Mouse (Mus musculus) erythroblast, embryonic 14.5 days (primary cell): ENCODE results near the gene Ddx28. TPM values are rescaled to one million over a fixed set of nuclear protein-coding genes. Genes with fewer than 3 reads are reported as not detected.
"Not testable (repeated sequence)": the region's sequence is repeated elsewhere in the genome, so short reads cannot be mapped to it uniquely, and the experiment has no call there.

Experiments used
- H3K27me3 ChIP-seq: 2 replicates; pipeline ENCODE4 v1.6.1; 2012; ENCODE audit warnings: inconsistent platforms; ENCODE audit not compliant: control insufficient read depth
- H3K36me3 ChIP-seq: 2 replicates; pipeline ENCODE4 v1.6.1; 2012; ENCODE audit warnings: mild to moderate bottlenecking, inconsistent platforms; ENCODE audit not compliant: control insufficient read depth
- H3K4me1 ChIP-seq: 2 replicates; pipeline ENCODE4 v1.6.1; 2012; ENCODE audit warnings: inconsistent platforms; ENCODE audit not compliant: control insufficient read depth
- H3K4me3 ChIP-seq: replicated peaks from 2 replicates; pipeline ENCODE3; 2012; ENCODE audit warnings: moderate library complexity, mild to moderate bottlenecking, inconsistent platforms
- H3K9me3 ChIP-seq: 2 replicates; pipeline ENCODE4 v1.6.1; 2012; ENCODE audit warnings: low read length, inconsistent platforms, mixed read lengths; ENCODE audit not compliant: control insufficient read depth
- GATA1 ChIP-seq: IDR thresholded peaks from 2 replicates; pipeline ENCODE4 v1.6.1; 2012; ENCODE audit warnings: low read length, inconsistent platforms, mixed read lengths
- TAL1 ChIP-seq: IDR thresholded peaks from 3 replicates; pipeline ENCODE4 v1.6.1; 2012; ENCODE audit warnings: low read length, inconsistent platforms, mixed read lengths
- polyA plus RNA-seq: library from polyadenylated mRNA; stranded (reverse); fragments of >175 nt; gene quantifications from 2 replicates; pipeline ENCODE4 v1.2.3, GENCODE M21; 2012

Gene Ddx28
- polyA plus RNA-seq, 1 experiment: 1.1 TPM

DNA sequence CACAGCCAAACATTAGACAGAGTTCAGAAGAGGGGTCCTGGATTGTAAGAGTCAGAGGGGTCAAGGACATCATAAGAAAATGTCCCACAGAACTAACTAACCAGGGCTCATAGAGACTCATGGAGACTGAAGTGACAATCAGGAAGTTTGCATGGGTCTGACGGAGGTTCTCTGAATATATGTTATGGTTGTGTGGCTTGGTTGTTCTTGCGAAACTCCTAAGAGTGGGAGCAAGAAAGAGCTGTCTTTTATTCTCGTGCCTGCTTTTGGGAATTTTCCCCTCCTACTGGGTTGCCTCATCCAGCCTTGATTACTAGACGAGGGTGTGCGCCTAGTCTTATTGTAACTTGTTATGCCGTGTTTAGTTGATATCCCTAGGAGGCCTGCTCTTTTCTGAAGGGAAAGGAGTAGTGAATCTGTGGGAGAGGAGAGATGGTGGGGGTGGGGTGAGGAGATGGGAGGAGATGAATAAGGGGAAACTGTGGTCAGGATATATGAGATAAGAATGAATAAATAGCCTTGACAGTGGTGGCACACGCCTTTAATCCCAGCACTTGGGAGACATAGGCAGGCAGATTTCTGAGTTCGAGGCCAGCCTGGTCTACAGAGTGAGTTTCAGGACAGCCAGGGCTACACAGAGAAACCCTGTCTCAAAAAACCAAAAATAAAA, 7.0 kb downstream of the Ddx28 start:
- Histone ChIP-seq H3K36me3 (peaks cover 4% of the 10 kb centered on the region), H3K4me1 (peaks cover 18% of the 10 kb centered on the region), H3K4me3 (no peak overlapping the region), H3K27me3 (no peaks in the 10 kb centered on the region), H3K9me3 (no peaks in the 10 kb centered on the region)
- TF ChIP-seq GATA1 (no peak), TAL1 (no peak)

DNA sequence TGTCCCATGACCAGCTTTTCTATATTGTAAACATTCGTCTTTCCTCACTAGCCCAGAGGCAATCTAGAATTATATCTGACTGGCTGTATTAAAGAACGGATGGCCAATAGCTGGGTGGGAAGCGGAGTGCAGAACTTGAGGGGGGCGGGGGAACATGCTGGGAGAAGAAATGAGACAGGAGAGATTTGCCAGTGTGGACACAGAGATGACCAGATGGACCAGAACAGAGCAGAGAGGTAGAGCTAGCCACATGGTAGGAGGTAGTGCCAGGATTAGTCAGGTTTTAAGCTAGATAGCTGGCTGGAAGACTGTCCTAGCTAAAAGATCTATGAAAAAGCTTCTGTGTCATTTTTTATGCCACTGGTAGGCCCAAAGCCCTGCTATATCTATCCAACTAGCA, 9.8 kb downstream of the Ddx28 start:
- Histone ChIP-seq H3K9me3 (no peaks in the 10 kb centered on the region), H3K4me1 (peaks cover 7% of the 10 kb centered on the region), H3K4me3 (no peak overlapping the region), H3K27me3 (no peaks in the 10 kb centered on the region), H3K36me3 (no peaks in the 10 kb centered on the region)
- TF ChIP-seq TAL1 (no peak), GATA1 (no peak)

DNA sequence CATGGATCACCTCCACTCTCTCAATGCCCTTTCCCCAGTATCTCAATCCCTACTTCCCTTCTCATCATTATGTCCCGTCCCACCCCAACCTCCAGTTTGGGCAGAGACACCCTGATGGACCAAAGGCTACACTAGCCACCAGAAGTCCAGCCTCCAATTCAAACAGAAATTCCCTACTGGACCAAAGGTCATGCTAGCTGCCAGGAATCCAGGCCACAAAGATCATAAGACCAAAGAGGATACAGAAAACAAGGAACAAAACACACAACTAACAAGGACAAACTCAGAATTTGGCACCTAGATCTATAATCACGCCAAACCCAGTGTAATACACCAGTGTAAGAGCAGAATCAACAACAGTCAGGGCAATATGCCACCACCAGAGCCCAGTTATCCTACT, 12.7 kb downstream of the Ddx28 start:
- Histone ChIP-seq H3K36me3 (no peaks in the 10 kb centered on the region), H3K4me1 (peaks cover 8% of the 10 kb centered on the region), H3K9me3 (no peaks in the 10 kb centered on the region), H3K27me3 (peaks cover 8% of the 10 kb centered on the region), H3K4me3 (no peak overlapping the region)
- TF ChIP-seq TAL1 (no peak), GATA1 (no peak)

DNA sequence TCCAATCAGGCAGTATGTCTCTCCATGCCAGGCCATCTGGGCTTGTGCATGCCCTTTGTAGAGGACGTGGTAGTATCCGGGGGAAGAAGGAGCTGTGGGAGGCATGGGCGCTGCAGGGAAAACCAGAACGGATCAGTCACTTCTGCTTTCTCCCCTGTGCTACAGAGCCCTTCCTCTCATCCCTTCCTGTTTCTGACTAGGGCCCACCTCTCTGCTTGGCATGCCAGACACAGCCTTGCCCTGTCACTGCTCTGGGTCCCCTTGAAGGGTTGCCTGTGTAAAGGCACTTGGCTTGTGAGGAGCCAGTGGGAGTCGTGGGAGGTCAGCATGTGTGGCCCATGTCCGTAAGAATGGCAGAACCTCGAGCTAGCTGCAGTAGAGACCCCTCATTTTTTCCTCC, 15.3 kb downstream of the Ddx28 start:
- H3K9me3 ChIP-seq: no peaks in the 10 kb centered on the region
- H3K4me1 ChIP-seq: peaks cover 9% of the 10 kb centered on the region
- no peak overlapping the region for H3K4me3 ChIP-seq
- TF ChIP-seq TAL1: no peak
- no peak for TF ChIP-seq GATA1
- no peaks in the 10 kb centered on the region for H3K36me3 ChIP-seq
- peaks cover 8% of the 10 kb centered on the region for H3K27me3 ChIP-seq

DNA sequence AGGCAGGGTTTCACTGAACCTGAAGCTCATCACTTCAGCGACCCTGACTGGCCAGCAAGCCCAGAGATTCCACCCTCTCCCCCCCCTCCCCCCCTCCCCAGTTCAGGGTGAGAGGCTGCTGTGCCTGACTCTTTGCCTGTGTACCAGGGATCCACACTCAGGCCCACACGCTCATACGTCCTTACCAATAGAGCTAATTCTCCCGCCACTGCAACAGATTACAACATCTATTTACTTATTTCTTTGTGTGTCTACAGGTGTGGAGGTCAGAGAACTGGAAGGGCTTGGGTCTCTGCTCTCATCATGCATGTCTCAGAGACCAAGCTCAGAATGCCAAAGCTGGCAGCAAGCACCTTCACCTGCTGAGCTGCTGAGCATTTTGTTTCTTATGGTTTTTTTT, 18.5 kb downstream of the Ddx28 start:
- Histone ChIP-seq H3K9me3 (no peaks in the 10 kb centered on the region), H3K27me3 (peaks cover 16% of the 10 kb centered on the region), H3K4me3 (no peak overlapping the region), H3K36me3 (no peaks in the 10 kb centered on the region), H3K4me1 (peaks cover 15% of the 10 kb centered on the region)
- TF ChIP-seq GATA1: no peak
- no peak for TF ChIP-seq TAL1

DNA sequence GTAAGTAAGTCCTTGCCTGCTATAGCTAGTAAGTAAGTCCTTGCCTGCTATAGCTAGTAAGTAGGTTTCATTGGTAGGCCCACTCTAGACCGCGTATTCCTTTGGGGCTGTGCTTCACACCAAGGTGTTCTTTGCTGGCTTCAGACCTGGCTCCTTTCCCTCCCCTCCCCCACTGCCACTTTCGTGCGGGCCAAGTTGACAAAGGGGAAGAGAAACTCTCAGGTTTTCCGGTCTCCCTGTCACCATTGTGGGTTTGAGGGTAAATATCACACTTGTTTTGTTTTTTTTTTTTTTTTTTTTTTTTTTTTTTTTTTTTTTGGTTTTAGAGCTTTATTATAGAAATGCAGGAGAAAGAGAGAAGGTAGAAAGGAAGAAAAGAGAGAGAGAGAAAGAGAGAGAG, 19.2 kb downstream of the Ddx28 start:
- Histone ChIP-seq H3K36me3 (no peaks in the 10 kb centered on the region), H3K4me1 (peaks cover 15% of the 10 kb centered on the region), H3K9me3 (no peaks in the 10 kb centered on the region), H3K27me3 (peaks cover 16% of the 10 kb centered on the region), H3K4me3 (no peak overlapping the region)
- TF ChIP-seq GATA1 (no peak), TAL1 (no peak)

DNA sequence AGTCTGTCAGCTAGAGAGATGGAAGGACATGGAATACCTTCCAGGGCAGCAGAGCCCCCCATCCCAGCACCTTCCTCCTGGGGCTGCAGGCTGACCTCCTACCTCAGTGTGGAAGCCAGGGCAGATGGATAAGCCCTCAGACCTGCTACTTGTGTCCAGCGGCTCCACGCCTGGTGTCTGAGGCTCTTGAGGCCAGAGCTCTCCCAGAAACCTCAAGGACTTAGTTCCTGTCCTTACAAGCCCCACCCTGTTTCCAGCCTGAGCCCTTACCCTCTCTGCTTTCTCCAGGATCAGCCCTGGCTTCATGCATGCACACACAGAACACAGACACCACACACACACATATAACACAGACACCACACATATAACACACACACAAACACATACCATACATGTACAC, 20.1 kb downstream of the Ddx28 start:
- Histone ChIP-seq H3K27me3 (peaks cover 16% of the 10 kb centered on the region), H3K4me1 (peaks cover 13% of the 10 kb centered on the region), H3K9me3 (no peaks in the 10 kb centered on the region), H3K4me3 (no peak overlapping the region), H3K36me3 (no peaks in the 10 kb centered on the region)
- TF ChIP-seq GATA1 (no peak), TAL1 (no peak)

DNA sequence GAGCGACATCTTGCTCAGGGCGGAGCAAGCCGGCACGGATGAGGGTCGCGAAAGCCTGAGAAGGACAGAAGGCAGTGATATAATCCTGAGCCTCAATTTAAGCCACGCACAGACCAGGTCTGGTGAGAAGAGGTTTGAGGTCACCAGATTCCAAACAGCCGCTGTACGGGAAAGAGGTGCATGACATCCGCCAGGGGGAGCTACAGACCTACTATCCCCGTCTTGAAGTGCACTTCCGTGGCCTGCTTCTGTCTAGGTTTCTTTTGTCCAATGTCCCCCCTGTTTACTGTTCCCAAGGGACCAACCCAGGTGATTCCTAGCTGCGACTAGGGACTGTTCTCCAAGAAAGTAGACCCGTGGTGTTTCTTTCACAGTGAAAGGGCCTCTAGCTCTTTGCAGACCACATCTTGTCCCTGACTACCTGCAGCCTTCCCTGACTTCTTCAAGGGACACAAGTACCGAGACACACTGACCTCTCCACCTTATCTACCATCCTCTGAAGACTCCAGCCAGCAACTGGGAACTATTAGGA, 20.8 kb downstream of the Ddx28 start, which contains the start of gene Dus2:
TSS of gene Dus2 (plus strand) at position 482 of the 532 bp plus-strand sequence.
- H3K4me3 ChIP-seq: no peak within 1 kb of the TSS

DNA sequence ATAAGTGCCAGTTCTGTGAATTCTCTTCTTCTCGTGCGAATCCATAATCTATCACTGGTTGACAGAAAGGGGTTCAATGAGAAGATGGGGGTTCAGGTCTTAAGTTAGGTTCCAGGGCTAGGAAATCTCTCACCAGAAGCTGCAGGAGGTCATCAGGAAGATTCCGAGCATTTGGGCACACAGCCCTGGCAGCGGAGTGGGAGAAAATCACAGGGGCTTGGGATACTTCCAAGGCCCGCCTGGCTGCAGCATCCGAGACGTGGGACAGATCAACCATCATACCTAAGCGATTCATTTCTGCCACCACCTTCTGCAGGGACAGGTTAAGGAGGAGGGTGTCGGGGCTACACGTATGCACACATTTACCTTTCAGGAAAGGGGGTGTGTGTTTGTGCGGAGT, 23.1 kb downstream of the Ddx28 start:
- H3K4me3 ChIP-seq: no peak overlapping the region
- no peaks in the 10 kb centered on the region for H3K36me3 ChIP-seq
- peaks cover 17% of the 10 kb centered on the region for H3K27me3 ChIP-seq
- H3K4me1 ChIP-seq: peaks cover 10% of the 10 kb centered on the region
- no peaks in the 10 kb centered on the region for H3K9me3 ChIP-seq
- no peak for TF ChIP-seq GATA1
- no peak for TF ChIP-seq TAL1

More for the DNA sequence above, 20.8 kb downstream of the Ddx28 start, which contains the start of gene Dus2:
- peaks cover 15% of the 10 kb centered on the region for H3K27me3 ChIP-seq
- no peaks in the 10 kb centered on the region for H3K36me3 ChIP-seq
- peaks cover 10% of the 10 kb centered on the region for H3K4me1 ChIP-seq
- no peaks in the 10 kb centered on the region for H3K9me3 ChIP-seq
- TF ChIP-seq GATA1 (no peak), TAL1 (no peak)

DNA sequence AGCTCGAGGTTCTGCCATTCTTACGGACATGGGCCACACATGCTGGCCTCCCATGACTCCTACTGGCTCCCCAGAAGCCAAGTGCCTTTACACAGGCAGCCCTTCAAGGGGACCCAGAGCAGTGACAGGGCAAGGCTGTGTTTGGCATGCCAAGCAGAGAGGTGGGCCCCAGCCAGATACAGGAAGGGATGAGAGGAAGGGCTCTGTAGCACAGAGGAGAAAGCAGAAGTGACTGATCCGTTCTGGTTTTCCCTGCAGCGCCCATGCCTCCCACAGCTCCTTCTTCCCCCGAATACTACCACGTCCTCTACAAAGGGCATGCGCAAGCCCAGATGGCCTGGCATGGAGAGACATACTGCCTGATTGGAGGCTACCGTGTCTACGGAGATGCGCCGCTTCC, 28.3 kb downstream of the Ddx28 start:
- H3K9me3 ChIP-seq, H3K4me1 ChIP-seq, H3K4me3 ChIP-seq, H3K36me3 ChIP-seq: not testable (repeated sequence)
- H3K27me3 ChIP-seq: peaks cover 12% of the 10 kb centered on the region
